Mouse (Mus musculus): ENCODE results near the gene Rnd2.
"Not testable (repeated sequence)": the region's sequence is repeated elsewhere in the genome, so short reads cannot be mapped to it uniquely, and the experiment has no call there.

The Rnd2 gene

GRCm38 (mm10) chr11:101470206-101470605 lies 5.4 kb downstream of the Rnd2 start:
- no peak for DNase-seq

- DNase-seq = no peak
These were observed 7.1 kb downstream of the Rnd2 start for GRCm38 (mm10) chr11:101471926-101472325.

- no peak for DNase-seq
These were observed 7.5 kb downstream of the Rnd2 start for GRCm38 (mm10) chr11:101472336-101472735.

- DNase-seq = not testable (repeated sequence)
These were observed 8.9 kb downstream of the Rnd2 start for GRCm38 (mm10) chr11:101473686-101474085.

GRCm38 (mm10) chr11:101474298-101474697 lies 9.5 kb downstream of the Rnd2 start:
- DNase-seq = no peak

- not testable (repeated sequence) for DNase-seq
These were observed 11.6 kb downstream of the Rnd2 start for GRCm38 (mm10) chr11:101476361-101476760.

- DNase-seq = no peak
These were observed 12.4 kb downstream of the Rnd2 start for GRCm38 (mm10) chr11:101477194-101477551.

GRCm38 (mm10) chr11:101477552-101478211 lies 12.9 kb downstream of the Rnd2 start:
- no peak for DNase-seq

- DNase-seq = no peak
These were observed 14.4 kb downstream of the Rnd2 start for GRCm38 (mm10) chr11:101479171-101479635.

GRCm38 (mm10) chr11:101480912-101481311 lies 16.1 kb downstream of the Rnd2 start:
- no peak for DNase-seq

GRCm38 (mm10) chr11:101483804-101484203 lies 19.0 kb downstream of the Rnd2 start:
- DNase-seq = no peak

GRCm38 (mm10) chr11:101484245-101484644 lies 19.4 kb downstream of the Rnd2 start:
- DNase-seq = no peak

- DNase-seq = no peak
These were observed 20.0 kb downstream of the Rnd2 start for GRCm38 (mm10) chr11:101484814-101485213.

GRCm38 (mm10) chr11:101485509-101486028 lies 20.8 kb downstream of the Rnd2 start:
- DNase-seq = no peak

GRCm38 (mm10) chr11:101486126-101486525 lies 21.3 kb downstream of the Rnd2 start:
- DNase-seq = no peak

- no peak for DNase-seq
These were observed 41.5 kb downstream of the Rnd2 start for GRCm38 (mm10) chr11:101506269-101506780.

GRCm38 (mm10) chr11:101507090-101507489 lies 42.3 kb downstream of the Rnd2 start:
- DNase-seq = no peak

- no peak for DNase-seq
These were observed 54.1 kb downstream of the Rnd2 start for GRCm38 (mm10) chr11:101518937-101519336.

GRCm38 (mm10) chr11:101519364-101519763 lies 54.6 kb downstream of the Rnd2 start:
- no peak for DNase-seq

Data from kidney, adult 8-10 months (tissue).